Mouse (Mus musculus) heart, postnatal 0 days (tissue): Measurements from ENCODE around the gene Snapc1. TPM values are rescaled to one million over a fixed set of nuclear protein-coding genes. Genes with fewer than 3 reads are reported as not detected.
A peak's percentile ranks its signal among the peaks of the same experiment; 100 is the strongest.

Source experiments
- ATAC-seq: fragments of 200-750 bp; cut with Nextera tagmentation; 2 replicates; pipeline ENCODE4 v1.8.0; 2017; ENCODE audit warnings: low read depth, moderate number of reproducible peaks, moderate library complexity; ENCODE audit not compliant: insufficient read depth
- DNase-seq: peaks from one replicate; pipeline ENCODE4 v3.0.0-alpha.2; 2016; ENCODE audit warnings: low spot score
- H3K27ac ChIP-seq: fragments of 300-500 bp; sonication (generic); 2 replicates; pipeline ENCODE4 v1.5.1; 2014; ENCODE audit warnings: low read depth, mild to moderate bottlenecking
- H3K27me3 ChIP-seq: fragments of 300-500 bp; sonication (generic); 2 replicates; pipeline ENCODE4 v1.6.1; 2014; ENCODE audit warnings: low read length, mixed read lengths; ENCODE audit not compliant: control insufficient read depth, insufficient read depth
- H3K36me3 ChIP-seq: fragments of 300-500 bp; sonication (generic); replicated peaks from 2 replicates; pipeline ENCODE4 v1.6.1; 2014; ENCODE audit warnings: low read length, mixed read lengths; ENCODE audit not compliant: control insufficient read depth, insufficient read depth
- H3K4me1 ChIP-seq: fragments of 300-500 bp; sonication (generic); 2 replicates; pipeline ENCODE4 v1.6.1; 2014; ENCODE audit warnings: antibody characterized with exemption; ENCODE audit not compliant: control insufficient read depth, insufficient read depth
- H3K4me2 ChIP-seq: fragments of 300-500 bp; sonication (generic); 2 replicates; pipeline ENCODE4 v1.6.1; 2014; ENCODE audit warnings: low read depth, mild to moderate bottlenecking, low read length, moderate library complexity
- H3K4me3 ChIP-seq: fragments of 300-500 bp; sonication (generic); 2 replicates; pipeline ENCODE4 v1.5.1; 2014; ENCODE audit warnings: low read depth, low read length
- H3K9ac ChIP-seq: fragments of 300-500 bp; sonication (generic); replicated peaks from 2 replicates; pipeline ENCODE4 v1.6.1; 2014; ENCODE audit warnings: low read depth, low read length, mixed read lengths
- H3K9me3 ChIP-seq: fragments of 300-500 bp; sonication (generic); replicated peaks from 2 replicates; pipeline ENCODE4 v1.6.1; 2016; ENCODE audit warnings: low read length; ENCODE audit not compliant: control insufficient read depth
- CTCF ChIP-seq: IDR thresholded peaks from 2 replicates; pipeline ENCODE4 v1.5.1; 2016; ENCODE audit warnings: antibody characterized with exemption, control low read depth, low read depth
- EP300 ChIP-seq: IDR thresholded peaks from 2 replicates; pipeline ENCODE4 v1.6.1; 2016; ENCODE audit warnings: antibody characterized with exemption, low read depth
- WGBS: fragments of 180-500 bp; shearing (Covaris S2); extraction: QIAGEN DNeasy Blood & Tissue Kit; methylation state at CpG from one replicate; pipeline ENCODE4 v1.1.7; 2014; 5-methylcytosine and 5-hydroxymethylcytosine counted together
- polyA plus RNA-seq: library from polyadenylated mRNA; unstranded; fragments of >200 nt; fragmentation: Nextera tagmentation; extraction: Ambion mirVana; gene quantifications from 2 replicates; pipeline ENCODE4 v1.2.1, GENCODE M21; 2015
- total RNA-seq: library from RNA; depleted of rRNA; stranded (reverse); fragments of >200 nt; gene quantifications from 2 replicates; pipeline ENCODE4 v1.2.3, GENCODE M21; 2014; ENCODE audit warnings: low replicate concordance; rRNA removed

Gene Snapc1
- total and polyA plus RNA-seq, 2 experiments from 2014 or later: 2.1 to 8.5 TPM

- ATAC-seq: peak; percentile 67
- no peak overlapping the region for H3K9ac ChIP-seq
- TF ChIP-seq CTCF (peak; percentile 99), EP300 (no peak)
- peak overlapping the region; percentile 63 for H3K4me2 ChIP-seq
- H3K9me3 ChIP-seq: no peaks in the 10 kb centered on the region
- H3K4me1 ChIP-seq: no peaks in the 10 kb centered on the region
- DNase-seq: peak; percentile 73
- peak overlapping the region; percentile 24; the same call in 1 of the 2 replicates for H3K4me3 ChIP-seq
- no peaks in the 10 kb centered on the region for H3K36me3 ChIP-seq
- no peaks in the 10 kb centered on the region for H3K27me3 ChIP-seq
- WGBS: under 1% methylated on average over 6 of the region's 6 CpGs
- H3K27ac ChIP-seq: no peak overlapping the region
Observed at GRCm38 (mm10) chr12:74013739-74014138, 49.5 kb downstream of the Snapc1 start.

GRCm38 (mm10) chr12:74014739-74015270, 50.5 kb downstream of the Snapc1 start:
- no peak for ATAC-seq
- TF ChIP-seq EP300 (no peak), CTCF (peak; percentile 46)
- DNase-seq: no peak
- Histone ChIP-seq H3K9ac (no peak overlapping the region), H3K27me3 (no peaks in the 10 kb centered on the region), H3K9me3 (no peaks in the 10 kb centered on the region), H3K4me1 (no peaks in the 10 kb centered on the region), H3K36me3 (no peaks in the 10 kb centered on the region), H3K4me2 (no peak overlapping the region), H3K4me3 (no peak overlapping the region), H3K27ac (no peak overlapping the region)
- whole genome bisulfite sequencing: 57% methylated on average over 7 of the region's 7 CpGs

- Histone ChIP-seq H3K9me3 (no peaks in the 10 kb centered on the region), H3K4me2 (no peak overlapping the region), H3K4me3 (no peak overlapping the region), H3K36me3 (no peaks in the 10 kb centered on the region), H3K9ac (no peak overlapping the region), H3K27ac (no peak overlapping the region), H3K27me3 (no peaks in the 10 kb centered on the region), H3K4me1 (no peaks in the 10 kb centered on the region)
- 75% methylated on average over 5 of the region's 5 CpGs for WGBS
- no peak for TF ChIP-seq CTCF
- TF ChIP-seq EP300: no peak
- DNase-seq (no peak), ATAC-seq (no peak)
Observed at GRCm38 (mm10) chr12:74015491-74015890, 51.2 kb downstream of the Snapc1 start.

DNA sequence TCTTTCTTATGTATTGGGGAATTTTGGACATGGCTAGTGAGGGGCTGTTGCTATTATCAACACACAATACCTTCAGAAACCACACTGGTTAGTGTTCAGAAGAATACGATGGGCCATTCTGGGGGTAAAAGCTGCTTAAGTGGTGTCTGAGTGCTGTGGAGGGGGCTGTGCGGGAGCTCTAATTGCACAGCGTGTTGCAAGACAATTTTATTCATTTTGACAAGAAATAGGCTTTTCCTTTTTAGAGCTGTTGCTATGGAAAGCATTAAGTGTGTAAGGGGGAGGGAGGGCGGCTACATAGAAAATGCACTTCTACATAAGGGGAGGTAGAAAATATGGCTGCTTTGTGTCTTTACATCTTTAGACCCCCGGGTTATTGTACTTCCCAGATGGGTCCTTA, 59.0 kb downstream of the Snapc1 start:
- no peak overlapping the region for H3K4me2 ChIP-seq
- ATAC-seq (no peak), DNase-seq (no peak)
- no peaks in the 10 kb centered on the region for H3K36me3 ChIP-seq
- no peaks in the 10 kb centered on the region for H3K4me1 ChIP-seq
- H3K27ac ChIP-seq: no peak overlapping the region
- H3K9ac ChIP-seq: no peak overlapping the region
- no peak for TF ChIP-seq CTCF
- TF ChIP-seq EP300: no peak
- 83% methylated on average over 5 of the region's 5 CpGs for WGBS
- no peaks in the 10 kb centered on the region for H3K27me3 ChIP-seq
- H3K9me3 ChIP-seq: no peaks in the 10 kb centered on the region
- H3K4me3 ChIP-seq: no peak overlapping the region

GRCm38 (mm10) chr12:74024912-74025311, 60.6 kb downstream of the Snapc1 start:
- DNase-seq (no peak), ATAC-seq (no peak)
- H3K36me3 ChIP-seq: no peaks in the 10 kb centered on the region
- TF ChIP-seq EP300 (no peak), CTCF (no peak)
- H3K4me1 ChIP-seq: no peaks in the 10 kb centered on the region
- H3K4me3 ChIP-seq: no peak overlapping the region
- H3K9ac ChIP-seq: no peak overlapping the region
- H3K9me3 ChIP-seq: no peaks in the 10 kb centered on the region
- no peak overlapping the region for H3K27ac ChIP-seq
- H3K27me3 ChIP-seq: no peaks in the 10 kb centered on the region
- 84% methylated on average over 2 of the region's 2 CpGs for WGBS
- H3K4me2 ChIP-seq: no peak overlapping the region

Other genes starting within 250 kb of the Snapc1 start
- gene Hif1a, start 63.1 kb upstream of the Snapc1 start, total RNA-seq: 130 and 137 TPM in 2 replicates
- gene Hif1a, start 63.1 kb upstream of the Snapc1 start, polyA plus RNA-seq: 48.8 and 67.5 TPM in 2 replicates
- not detected in 2 replicates for gene Gm49321, start 26.8 kb upstream of the Snapc1 start, total RNA-seq
- 5.0 and 5.2 TPM in 2 replicates for gene Gm49321, start 26.8 kb upstream of the Snapc1 start, polyA plus RNA-seq
- 0.80 TPM in 1 of 2 replicates, not detected in the other for gene Syt16, start 33.2 kb downstream of the Snapc1 start, total RNA-seq
- gene Syt16, start 33.2 kb downstream of the Snapc1 start, polyA plus RNA-seq: 0.04 TPM in 1 of 2 replicates, not detected in the other